Mouse (Mus musculus) spleen, adult 2 months (tissue): ENCODE data around the gene Med27.

Experiments used
- CTCF ChIP-seq: fragments of 200-500 bp; IDR thresholded peaks from 2 replicates; pipeline ENCODE4 v1.5.1; 2011; ENCODE audit warnings: mild to moderate bottlenecking, inconsistent platforms; ENCODE audit not compliant: insufficient read depth, insufficient read length, insufficient replicate concordance; ENCODE audit errors: extremely low read depth
- POLR2A ChIP-seq: fragments of 200-500 bp; IDR thresholded peaks from 2 replicates; pipeline ENCODE4 v1.6.1; 2011; ENCODE audit warnings: low read depth, low read length, inconsistent platforms

- TF ChIP-seq CTCF, result no peak
- TF ChIP-seq POLR2A, result no peak
Observed at GRCm38 (mm10) chr2:29558561-29558960, 211.9 kb downstream of the Med27 start.
